Mouse (Mus musculus) MEL (cell line): ENCODE results near the gene Nnat.

Experiments
- CHD1 ChIP-seq: IDR thresholded peaks from 2 replicates; pipeline ENCODE4 v1.6.1; 2012; ENCODE audit warnings: low read depth, mild to moderate bottlenecking, inconsistent platforms, low read length, improper control_type of control experiment
- CTCF ChIP-seq, 3 experiments: IDR thresholded peaks in 2 of 3; conservative IDR thresholded peaks in 1 of 3; 2 replicates each; pipeline ENCODE4 v1.5.1; 2011 to 2012; ENCODE audit warnings: low read length in 3 of 3, low read depth in 2 of 3, mild to moderate bottlenecking in 2 of 3, improper control_type of control experiment in 1 of 3, inconsistent platforms in 1 of 3, mixed read lengths in 1 of 3, moderate library complexity in 1 of 3; ENCODE audit not compliant: control insufficient read depth in 1 of 3, insufficient read depth in 1 of 3, poor library complexity in 1 of 3, severe bottlenecking in 1 of 3
- E2F4 ChIP-seq: IDR thresholded peaks from 2 replicates; pipeline ENCODE4 v1.6.1; 2011; ENCODE audit warnings: low read depth, low read length, improper control_type of control experiment, borderline replicate concordance
- ELF1 ChIP-seq: IDR thresholded peaks from 2 replicates; pipeline ENCODE4 v1.6.1; 2014; ENCODE audit warnings: low read depth, mild to moderate bottlenecking, inconsistent platforms, low read length, improper control_type of control experiment, moderate library complexity
- EP300 ChIP-seq, 2 experiments: IDR thresholded peaks; 2 replicates each; pipeline ENCODE4 v1.6.1; 2011; ENCODE audit warnings: improper control_type of control experiment in 2 of 2, low read length in 2 of 2, low read depth in 1 of 2, mild to moderate bottlenecking in 1 of 2
- GATA1 ChIP-seq: IDR thresholded peaks from 2 replicates; pipeline ENCODE4 v1.6.1; 2011; ENCODE audit warnings: low read depth, low read length, improper control_type of control experiment
- HCFC1 ChIP-seq: IDR thresholded peaks from 2 replicates; pipeline ENCODE4 v1.6.1; 2012; ENCODE audit warnings: low read depth, mild to moderate bottlenecking, inconsistent platforms, low read length, improper control_type of control experiment, moderate library complexity
- JUND ChIP-seq: IDR thresholded peaks from 2 replicates; pipeline ENCODE4 v1.6.1; 2011; ENCODE audit warnings: low read depth, mild to moderate bottlenecking, improper control_type of control experiment, low read length
- KAT2A ChIP-seq: conservative IDR thresholded peaks from 2 replicates; pipeline ENCODE4 v1.6.1; 2012; ENCODE audit warnings: low read depth, low read length, improper control_type of control experiment, inconsistent platforms
- MAZ ChIP-seq: IDR thresholded peaks from 2 replicates; pipeline ENCODE4 v1.6.1; 2012; ENCODE audit warnings: low read depth, mild to moderate bottlenecking, inconsistent platforms, low read length, improper control_type of control experiment
- MEF2A ChIP-seq: IDR thresholded peaks from 2 replicates; pipeline ENCODE4 v1.6.1; 2014; ENCODE audit warnings: low read depth, mild to moderate bottlenecking, inconsistent platforms, low read length, improper control_type of control experiment; ENCODE audit not compliant: poor library complexity, insufficient replicate concordance, severe bottlenecking; ENCODE audit errors: extremely low read depth
- MXI1 ChIP-seq: IDR thresholded peaks from 2 replicates; pipeline ENCODE4 v1.6.1; 2011; ENCODE audit warnings: mild to moderate bottlenecking, low read depth, low read length, improper control_type of control experiment
- MYC ChIP-seq: IDR thresholded peaks from 2 replicates; pipeline ENCODE4 v1.6.1; 2011; ENCODE audit warnings: low read depth, mild to moderate bottlenecking, low read length, improper control_type of control experiment, moderate library complexity
- ZKSCAN1 ChIP-seq: IDR thresholded peaks from 2 replicates; pipeline ENCODE4 v1.6.1; 2012; ENCODE audit warnings: low read depth, mild to moderate bottlenecking, inconsistent platforms, low read length, improper control_type of control experiment, moderate library complexity

DNA sequence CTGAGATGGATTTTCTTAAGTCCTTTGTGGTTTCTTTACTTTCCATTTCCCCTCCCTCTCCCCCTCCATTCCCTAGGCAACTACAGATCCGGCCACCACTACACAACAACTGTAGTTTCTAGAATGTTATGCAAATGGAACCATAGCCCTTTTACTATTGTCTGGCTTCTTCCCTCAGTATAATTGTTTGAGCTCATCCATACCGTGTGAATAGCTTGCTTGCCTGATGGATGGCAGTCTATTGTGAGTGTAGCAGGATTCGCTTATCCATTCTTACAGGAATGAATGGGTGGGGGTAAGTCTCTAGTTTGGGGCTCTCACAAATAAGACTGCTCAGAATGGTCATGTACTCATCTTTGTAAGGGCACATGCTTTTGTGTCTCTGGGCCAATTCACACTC lies 37.3 kb upstream of the Nnat start:
- no peak for TF ChIP-seq MYC
- no peak for TF ChIP-seq MAZ
- no peak for TF ChIP-seq KAT2A
- TF ChIP-seq EP300 (IDR thresholded peaks at IDR 0.05; ENCODE audit: low read depth in 1 of 2, low read length in 2 of 2) = no peak
- no peak for TF ChIP-seq HCFC1
- no peak for TF ChIP-seq CTCF (IDR thresholded peaks at IDR 0.05 in 2 of 3, conservative IDR thresholded peaks at IDR 0.05 in 1 of 3; ENCODE audit: control insufficient read depth in 1 of 3, insufficient read depth in 1 of 3, low read depth in 2 of 3, low read length in 3 of 3, poor library complexity in 1 of 3, severe bottlenecking in 1 of 3)
- TF ChIP-seq ZKSCAN1 = no peak
- no peak for TF ChIP-seq E2F4
- TF ChIP-seq JUND = no peak
- no peak for TF ChIP-seq CHD1
- no peak for TF ChIP-seq ELF1
- no peak for TF ChIP-seq MEF2A
- TF ChIP-seq GATA1 = no peak
- no peak for TF ChIP-seq MXI1
